Mouse (Mus musculus) NIH3T3 (cell line): ENCODE data around the gene Rab19.
"Not testable (repeated sequence)": the region's sequence is repeated elsewhere in the genome, so short reads cannot be mapped to it uniquely, and the experiment has no call there.

ENCODE experiments used
- DNase-seq: peaks from one replicate; pipeline ENCODE4 v3.0.0-alpha.2; 2012; ENCODE audit warnings: low read depth

Rab19 gene

DNA sequence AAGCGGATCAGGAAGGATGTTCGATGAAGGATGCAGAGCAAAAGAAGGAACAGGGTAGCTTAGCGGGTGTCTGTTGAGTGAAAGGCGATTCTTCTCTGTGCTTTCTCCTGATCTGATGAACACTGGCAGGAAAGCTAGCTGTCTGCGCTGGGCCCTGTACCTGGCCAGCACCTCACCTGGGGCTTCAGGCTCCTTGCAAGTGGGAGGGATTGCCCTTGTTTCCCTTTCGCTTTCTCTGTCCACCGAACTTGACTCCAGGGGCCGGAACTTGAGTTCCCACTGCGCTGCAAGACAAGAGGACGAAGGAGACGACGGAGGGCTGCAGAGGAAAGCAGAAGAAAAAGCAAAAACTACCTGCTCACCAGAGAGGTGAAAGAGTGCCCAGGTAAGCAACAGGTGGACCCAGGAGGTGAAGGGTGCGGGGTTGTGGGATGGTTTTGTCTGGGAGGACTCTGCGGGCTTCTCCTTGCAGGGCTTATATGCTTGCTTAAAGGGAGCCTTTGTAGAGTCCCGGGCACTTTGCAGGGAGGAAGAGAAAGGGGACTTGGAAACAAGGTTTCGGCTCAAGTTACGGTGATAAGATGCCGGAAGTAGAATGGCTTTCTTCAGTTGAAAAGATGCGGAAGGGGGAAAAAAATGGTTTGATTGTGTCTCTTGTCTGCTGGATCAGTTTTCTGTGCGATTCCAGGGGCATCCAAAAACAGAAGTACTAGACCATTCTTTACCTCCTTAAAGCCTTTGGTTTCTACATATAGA, at the start of gene Rab19:
Gene Rab19 (plus strand): TSS at position 51 of the 756 bp plus-strand sequence.
- peak; percentile 16 for DNase-seq

DNA sequence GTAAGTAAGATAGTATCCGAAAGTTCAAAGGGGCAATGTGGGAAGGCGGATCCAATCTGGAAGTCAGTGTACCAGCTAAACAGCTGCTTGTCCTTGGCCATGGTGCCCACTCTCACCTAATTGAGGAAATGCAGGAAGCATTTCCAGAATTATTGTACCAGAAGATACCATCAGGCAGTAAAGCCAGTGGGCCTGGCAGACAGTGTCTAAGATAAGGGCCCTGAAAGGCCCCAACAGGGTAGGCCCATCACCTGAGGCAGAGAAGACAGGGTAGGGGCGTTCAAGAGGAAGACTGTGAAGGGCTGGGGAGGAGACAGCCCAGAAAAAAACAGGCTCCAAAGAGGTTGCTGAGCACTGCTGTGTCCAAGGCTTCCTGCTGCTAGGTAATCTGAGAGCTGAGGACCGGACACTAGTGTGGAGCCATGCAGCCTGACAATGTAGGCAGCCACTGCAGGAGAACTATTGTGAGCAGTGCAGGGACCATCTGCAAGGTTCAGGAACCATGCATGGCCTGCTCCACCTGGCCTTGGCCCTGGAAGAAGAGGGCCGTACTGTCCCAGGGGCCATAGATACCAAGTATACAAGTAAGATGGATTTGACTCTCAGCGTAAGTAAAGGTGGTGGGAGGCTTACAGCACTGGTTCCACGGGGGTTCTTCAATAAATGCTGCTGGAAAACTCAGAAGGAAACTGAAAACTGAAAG, 48.8 kb upstream of the Rab19 start:
- no peak for DNase-seq

DNA sequence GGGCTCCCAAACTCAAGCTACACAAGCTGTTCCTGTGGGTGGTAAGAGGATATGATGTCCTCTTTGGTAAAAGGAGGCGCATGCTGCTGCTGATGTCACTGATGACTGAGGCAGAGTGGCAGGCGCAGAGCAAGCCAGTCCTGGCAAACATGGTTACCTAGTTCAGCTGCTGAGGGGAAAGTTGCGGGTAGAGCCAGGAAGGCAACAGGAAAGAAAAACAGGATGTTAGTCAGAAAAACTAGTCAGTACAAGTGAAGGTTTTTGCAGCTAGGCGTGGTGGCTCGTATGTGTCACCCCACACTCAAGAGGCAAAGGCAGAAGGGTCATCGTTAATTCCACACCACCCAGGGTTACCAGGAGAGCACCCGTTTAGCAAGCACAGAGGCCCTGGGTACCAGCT, 46.8 kb upstream of the Rab19 start:
- no peak for DNase-seq

DNA sequence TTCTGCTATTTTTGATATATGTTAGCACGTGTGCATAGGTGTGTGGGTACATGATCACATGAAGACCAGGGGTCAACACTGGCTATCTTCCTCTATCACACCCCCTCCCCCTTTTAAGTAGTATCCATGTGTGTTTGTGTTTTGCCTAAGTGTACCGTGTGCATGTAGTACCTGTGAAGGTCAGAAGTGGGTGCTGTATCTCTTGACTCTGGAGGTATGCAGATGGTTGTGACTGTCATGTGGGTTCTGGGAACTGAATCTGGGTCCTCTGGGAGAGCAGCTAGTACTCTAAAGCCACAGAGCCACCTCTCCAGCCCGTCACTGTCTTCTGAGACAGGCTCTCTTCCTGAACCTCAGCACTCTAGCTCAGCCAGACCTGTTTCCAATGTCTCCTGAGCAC, 46.1 kb upstream of the Rab19 start:
- no peak for DNase-seq

DNA sequence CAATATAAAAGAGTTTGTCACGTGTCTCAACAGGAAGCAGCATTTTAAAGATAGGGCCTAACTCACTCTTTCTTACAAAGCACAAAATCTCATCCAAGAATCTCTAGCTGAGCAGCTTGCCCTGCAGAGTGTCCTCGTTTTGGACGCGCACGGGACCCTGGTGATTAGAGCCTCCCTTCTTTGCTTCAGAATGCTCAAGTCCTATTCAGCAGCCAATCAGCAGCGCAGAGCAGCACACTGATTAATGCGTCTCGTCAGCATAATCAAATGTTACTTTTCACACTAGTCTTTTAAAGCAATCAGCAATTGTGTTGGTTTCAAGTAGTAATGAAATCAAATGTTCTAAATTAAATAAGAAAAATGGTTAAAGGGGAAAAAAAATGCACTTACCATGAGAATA, 42.6 kb upstream of the Rab19 start:
- no peak for DNase-seq

DNA sequence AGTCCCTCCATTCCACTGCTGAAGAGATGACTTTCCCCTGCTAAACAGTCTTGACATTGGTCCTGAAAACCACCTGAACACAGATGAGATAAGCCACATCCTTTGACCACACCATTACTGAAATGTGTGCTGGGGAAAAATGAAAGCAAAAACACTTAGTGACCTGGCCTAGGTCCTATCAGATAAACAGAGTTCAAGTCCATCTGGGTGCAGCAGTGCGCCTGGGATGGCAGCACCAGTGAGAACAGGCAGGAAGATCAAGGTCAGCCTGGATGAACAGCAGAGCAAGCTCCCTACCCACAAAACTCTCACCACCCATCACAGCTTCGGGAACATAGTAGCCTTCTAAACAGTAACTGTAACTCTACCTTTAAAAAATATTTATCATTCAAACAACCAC, 39.2 kb upstream of the Rab19 start:
- no peak for DNase-seq

DNA sequence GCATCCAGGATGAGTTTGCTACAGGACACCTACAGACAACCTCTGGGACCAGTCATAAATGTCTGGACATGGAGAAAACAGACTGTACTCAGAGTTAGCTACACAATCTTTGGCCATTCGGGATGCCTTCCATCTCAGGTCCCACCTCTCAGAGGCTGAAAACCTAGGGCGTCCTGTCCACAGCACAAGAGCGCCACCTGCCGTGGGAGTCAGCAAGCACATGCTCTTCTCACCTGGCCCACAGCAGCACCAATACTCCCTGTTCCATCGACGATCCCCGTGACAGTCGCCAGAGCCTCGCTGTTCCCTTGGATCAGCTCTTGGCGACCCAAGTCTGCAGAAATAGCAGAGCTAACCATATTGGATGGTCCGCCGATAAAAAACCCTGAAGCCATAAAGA, 37.0 kb upstream of the Rab19 start:
- peak; percentile 91 for DNase-seq

DNA sequence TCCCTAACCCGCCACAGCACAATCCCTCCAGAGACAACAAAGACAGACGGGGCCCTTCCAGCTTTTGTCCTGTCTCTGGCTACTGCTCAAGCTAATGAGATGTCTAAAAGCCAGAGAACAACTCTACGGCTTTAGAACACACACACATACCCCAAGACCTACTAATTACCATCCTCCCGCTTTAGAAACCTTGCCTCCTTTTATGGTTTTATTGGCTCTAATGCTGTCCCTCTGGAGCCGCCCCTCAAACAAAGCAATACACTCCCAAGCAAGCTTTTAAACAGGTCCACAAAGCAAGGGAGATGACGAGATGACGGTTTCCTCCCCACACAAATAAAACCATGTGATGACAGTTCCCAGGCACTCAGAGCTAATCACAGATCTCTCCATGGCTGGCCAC, 35.5 kb upstream of the Rab19 start:
- DNase-seq = no peak

DNA sequence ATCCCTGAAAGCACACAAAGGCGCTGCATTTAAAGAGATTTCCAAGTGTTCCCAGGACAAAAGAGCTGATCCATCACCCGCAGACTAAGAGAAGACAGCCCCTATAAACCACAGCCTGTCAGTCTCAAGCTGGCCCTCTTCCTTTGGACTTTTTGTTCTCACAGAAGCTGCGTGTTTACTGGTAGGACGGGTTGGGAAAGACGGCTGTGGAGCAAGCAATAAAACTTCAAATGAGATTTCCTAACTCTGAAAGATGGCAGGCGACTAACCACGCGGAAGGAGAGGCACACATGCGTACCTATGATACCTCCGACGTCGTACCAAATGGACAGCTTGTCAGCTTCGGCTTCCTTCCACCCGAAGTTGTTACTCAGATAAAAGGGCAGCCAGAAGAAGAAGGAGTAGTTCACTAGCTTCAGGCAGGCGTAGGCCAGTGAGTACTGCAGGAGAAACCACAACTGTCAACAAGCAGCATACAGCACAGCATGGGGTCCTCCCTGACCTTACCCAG, 33.9 kb upstream of the Rab19 start:
- DNase-seq = no peak

DNA sequence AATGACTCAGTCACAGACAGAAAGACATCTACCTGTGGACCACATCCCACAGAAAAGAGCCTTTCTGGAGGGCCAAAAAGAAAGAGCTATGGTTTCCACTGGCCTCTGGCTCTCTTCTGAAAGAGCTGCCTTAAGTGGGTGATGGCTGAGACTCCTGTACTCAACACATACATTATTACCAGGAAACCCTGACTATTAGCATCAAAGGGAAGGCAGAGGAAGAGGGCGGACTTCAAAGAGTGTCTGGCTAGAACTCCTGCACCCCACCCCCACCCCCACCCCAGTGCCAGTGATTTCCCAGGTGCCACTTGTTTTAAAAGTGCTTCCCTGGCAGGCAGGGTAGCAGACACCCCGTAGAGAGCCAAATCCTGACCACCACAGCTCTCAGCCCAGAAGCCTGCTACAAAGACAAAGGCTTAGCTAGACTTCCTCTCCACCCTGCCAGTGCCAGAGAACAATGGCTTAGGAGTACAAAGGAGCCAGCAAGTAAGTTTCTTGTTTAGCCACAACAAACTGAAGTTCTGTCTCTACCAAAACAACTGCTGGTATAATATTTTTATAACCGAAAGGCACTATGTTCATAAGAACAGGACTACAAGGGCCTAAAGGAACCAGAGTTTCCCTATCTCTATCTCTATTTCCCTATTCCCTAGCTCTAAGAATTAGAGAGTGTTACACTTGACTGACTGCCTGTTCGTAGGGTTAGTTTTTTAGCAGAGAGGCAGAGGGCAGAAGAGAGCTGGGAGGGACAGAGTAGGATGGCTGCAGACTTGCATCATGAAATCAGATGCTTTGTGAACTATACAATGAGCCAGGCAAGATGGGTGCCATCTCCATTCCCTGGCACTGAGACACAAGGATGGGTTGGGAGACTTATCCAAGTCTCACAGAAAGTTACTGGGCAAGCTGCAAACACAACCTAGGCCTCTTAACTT, 32.8 kb upstream of the Rab19 start:
- DNase-seq = peak; percentile 27

DNA sequence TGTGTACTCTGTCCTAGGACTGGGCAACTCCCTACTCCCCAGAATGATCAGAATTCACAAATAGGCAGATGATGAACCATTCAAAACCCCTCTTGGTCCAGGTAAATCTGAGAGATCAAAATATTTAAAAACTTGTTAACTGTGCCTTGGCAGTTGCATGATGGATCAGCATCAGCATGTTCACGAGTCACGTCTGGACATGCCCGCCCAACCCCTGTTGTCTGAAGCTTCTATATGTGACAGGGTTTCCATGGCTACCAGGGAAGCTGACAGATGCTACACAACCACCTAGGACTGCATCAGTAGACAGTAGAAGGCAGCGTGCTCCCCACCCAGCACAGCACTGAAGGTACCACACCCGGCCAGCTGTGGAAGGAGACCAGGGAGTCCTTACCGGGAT, 32.0 kb upstream of the Rab19 start:
- no peak for DNase-seq

DNA sequence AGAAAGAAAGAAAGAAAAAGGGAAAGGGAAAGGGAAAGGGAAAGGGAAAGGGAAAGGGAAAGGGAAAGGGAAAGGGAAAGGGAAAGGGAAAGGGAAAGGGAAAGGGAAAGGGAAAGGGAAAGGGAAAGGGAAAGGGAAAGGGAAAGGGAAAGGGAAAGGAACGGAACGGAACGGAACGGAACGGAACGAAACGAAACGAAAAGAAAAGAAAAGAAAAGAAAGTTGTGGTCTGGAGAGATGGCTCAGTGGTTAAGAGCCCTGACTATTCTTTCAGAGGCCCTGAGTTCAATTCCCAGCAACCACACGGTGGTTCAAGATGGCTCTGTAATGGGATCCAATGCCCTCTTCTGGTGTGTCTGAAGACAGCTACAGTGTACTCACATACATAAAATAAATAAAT, 21.8 kb upstream of the Rab19 start:
- DNase-seq = not testable (repeated sequence)

DNA sequence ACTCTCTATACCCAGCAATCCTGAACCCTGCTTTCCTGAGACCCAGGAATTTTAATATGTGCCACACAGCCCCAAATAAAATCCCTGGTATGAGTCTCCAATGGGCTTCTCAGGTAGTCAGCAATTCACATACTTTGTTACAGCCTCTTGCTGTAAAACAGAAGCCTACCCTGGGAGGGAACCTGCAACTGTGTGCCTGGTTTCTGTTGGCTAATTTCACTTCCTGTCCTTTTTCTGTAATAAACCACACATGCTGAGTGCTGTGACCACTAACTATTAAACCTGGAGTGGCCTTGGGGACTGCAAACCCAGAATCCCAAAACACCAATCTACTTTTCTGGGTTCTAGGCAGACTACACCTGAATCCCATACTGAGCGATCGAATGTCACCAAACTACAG, 18.3 kb upstream of the Rab19 start:
- no peak for DNase-seq

DNA sequence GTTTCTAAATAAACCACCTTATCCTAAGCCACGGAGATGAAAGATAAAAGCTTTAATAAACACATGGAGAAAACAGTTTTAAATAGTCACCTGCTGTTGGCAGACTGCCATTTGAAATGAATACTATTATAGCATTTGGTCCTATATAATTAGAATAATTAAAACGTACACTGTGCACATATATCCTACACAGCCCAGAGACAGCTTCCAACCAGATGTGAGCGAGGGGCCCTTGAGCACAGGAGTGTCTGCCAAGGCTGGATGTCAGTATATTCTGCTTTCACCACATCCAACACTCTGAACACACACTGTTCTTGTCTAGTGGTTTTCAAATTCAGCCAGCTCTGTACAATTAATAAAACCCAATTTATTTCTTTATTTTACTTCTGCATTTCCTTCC, 11.3 kb upstream of the Rab19 start:
- DNase-seq = no peak

DNA sequence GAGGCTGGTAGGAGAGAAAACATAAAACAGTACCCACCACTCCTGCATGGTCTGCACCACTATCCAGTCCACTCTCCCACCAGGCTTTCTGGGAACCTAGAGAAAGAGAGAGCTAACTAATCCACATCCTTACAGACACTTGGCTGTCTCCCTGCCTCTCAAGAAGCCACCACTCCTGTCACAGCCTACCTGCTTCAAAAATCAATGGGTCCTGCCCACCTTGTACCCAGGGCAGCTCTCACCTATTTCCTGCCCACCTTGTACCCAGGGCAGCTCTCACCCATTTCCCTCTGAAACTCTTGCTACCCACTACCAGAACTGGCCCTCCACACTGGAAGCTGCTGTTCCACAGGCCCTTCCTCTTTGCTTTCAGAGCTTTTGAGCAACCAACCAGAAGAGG, 8.9 kb upstream of the Rab19 start:
- DNase-seq = no peak

DNA sequence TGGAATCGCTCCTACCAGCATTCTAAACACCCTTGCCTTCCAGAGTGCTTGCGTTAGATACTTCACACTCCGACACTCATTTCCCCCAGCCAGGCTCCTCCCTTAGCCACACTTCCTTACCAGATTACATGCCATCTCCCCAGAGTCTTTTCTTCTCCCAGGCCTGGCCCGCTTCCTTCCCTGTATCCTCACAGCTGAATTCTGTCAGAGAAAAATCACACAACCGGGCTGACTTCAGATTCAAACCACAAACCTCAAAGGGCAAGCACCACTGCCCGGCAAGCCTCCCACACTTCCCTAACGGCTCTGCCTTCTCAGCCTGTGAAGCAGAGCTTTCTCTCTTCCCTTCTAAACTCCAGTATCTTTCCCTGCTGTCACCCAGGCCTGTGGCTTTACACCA, 8.2 kb upstream of the Rab19 start:
- peak; percentile 82 for DNase-seq

DNA sequence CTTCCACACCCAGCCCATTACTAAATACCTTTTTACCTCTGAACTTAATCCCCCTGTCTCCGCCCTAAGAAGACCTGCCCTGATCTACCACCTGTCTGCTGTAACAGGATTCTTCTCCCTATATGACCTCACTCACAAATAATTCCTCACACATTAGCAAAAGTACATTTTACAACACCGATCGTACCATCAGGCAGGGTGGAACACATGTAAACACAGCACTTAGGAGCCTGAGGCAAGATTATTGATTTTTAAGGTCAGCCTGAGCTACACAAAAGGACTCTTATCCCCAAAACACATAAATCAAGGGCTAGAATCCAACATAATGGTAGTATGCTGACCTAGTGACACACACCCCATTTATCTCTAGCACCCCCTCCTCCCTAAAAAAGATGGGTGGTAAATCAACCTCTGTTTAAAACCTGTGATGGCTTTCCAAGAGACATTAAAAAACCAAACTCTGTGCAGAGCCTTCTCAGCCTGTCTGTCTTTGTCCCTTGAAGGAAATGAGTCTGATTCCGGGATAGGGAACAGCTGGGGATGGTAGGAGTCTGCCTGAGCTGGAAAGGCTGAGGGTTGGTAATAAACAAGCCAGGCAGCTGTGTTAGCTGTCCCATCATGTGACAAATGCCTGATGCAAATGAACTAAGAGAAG, 7.5 kb upstream of the Rab19 start:
- peak; percentile 39 for DNase-seq

DNA sequence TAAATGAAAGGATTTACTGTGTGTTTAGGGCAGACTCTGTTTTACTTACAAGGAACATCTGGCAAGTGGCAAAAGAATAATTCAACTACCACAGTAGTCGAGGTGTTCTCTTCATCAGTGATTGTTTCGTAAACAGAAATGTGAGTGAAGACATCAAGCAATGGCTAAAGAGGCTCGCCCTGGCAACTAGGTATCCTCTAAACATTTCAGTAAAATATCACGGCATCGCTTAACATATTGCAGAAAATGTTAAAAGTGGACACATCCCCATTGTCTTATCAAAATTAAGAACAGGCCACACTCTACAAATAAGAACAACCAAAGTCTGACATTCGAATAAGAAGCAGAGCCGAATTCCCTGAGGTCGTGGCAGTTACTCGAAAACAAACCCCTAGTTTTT, 4.2 kb upstream of the Rab19 start:
- no peak for DNase-seq

DNA sequence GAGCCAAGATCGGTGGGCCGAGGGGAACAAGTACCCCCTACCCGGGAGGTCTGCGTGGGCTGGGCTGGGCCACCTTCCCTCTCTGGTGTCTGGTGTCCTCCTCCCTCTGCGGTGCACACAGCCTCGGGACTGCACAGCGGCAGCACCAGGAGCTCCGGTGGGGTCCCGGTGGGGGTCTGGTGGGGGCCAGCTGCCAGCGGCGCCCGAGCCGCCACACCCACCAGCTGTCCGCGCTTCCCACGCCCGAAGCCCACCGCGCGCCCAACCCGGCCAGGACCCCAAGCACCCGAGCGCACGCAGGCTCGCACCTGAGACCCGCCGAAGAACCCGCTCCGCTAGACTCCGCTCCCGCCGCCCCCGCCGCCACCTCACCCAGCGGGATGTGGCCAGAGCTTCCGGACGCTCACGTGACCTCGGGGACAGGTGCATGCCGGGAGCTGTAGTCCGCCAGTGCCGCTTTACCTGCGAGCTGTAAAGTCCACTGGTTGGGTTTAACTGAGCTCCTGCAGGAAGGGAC, 3.6 kb upstream of the Rab19 start, which contains the start of gene Slc37a3:
Gene Slc37a3 (minus strand): TSS at position 365 of the 517 bp plus-strand sequence.
- peak; percentile 89 for DNase-seq

DNA sequence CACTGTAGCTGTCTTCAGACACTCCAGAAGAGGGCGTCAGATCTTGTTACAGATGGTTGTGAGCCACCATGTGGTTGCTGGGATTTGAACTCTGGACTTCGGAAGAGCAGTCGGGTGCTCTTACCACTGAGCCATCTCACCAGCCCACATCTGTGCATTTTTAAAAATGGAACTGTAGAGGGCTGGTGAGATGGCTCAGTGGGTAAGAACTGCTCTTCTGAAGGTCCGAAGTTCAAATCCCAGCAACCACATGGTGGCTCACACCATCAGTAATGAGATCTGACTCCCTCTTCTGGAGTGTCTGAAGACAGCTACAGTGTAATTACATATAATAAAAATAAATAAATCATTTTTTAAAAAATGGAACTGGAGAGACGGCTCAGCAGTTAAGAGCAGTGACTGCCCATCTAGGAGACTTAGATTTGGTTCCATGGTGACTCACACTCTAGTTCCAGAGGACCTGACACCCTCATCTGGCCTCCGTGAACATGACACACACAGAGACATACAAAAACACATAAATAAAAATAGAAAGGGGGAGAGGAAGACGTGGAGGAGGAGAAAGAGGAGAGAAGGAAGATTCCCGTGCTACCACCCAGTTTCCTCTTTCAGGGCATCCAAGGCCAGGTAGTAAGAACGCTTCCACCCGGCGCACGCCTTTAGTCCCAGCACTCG, 2.7 kb upstream of the Rab19 start:
- DNase-seq = peak; percentile 20

DNA sequence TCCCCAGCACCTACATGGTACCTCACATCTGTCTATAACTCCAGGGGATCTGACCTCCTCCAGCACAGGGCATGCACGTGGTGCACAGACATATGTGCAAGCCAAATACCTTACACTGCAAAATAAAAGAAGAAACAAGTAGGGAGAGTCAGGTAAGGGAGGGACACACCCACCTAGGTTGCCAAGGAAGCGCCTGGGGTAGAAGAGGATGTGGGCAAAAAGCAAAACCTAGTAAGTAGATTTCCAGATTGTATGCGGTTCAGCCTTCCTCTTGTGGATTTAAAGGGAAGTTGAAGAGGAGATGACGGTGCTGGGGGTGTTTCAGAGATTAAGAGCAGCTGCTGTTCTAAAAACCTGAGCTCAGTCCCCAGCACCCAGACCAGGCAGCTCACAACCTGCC, 1.8 kb upstream of the Rab19 start:
- no peak for DNase-seq
